14 mouse cellular contexts compared by ENCODE assay signal in the genomic region with DNA sequence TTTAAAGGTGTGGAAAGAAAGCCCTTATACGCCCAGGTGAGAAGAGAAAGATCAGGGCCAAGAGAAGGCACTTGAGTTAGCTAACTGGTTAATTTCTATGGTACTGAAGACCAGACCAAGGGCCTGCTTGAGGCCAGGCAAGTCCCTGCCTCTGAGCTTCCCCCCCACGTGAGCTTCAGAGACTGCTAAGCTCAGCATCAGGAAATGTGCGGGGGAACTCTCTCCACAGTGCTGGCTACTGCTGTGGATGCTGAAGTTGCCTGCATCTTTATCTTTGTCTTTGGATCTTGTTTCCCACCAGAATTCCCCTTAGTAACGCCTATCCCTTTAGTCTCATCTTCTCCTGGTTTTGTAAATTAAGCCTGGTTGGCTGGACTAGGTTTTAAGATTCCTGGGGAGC. TPM values are rescaled to one million over a fixed set of nuclear protein-coding genes. Genes with fewer than 3 reads are reported as not detected.
DNase-seq lines count a peak whose midpoint lies in the region; ATAC-seq and TF ChIP-seq lines count a peak whose summit lies in the region.
"Had no signal": no experiment of that assay in that cellular context is flagged by ENCODE, and none has a peak within 500 bp of the region (broad histone marks: within the 10 kb centered on the region; RNA-seq: fewer than 3 reads in every experiment).

No protein-coding gene starts in this region.

- DNase-seq in forebrain, postnatal 0 days, result no peak
- no peak for DNase-seq in forebrain, embryonic 10.5 days (ENCODE audit: extremely low spot score, low spot score)
- no peak for DNase-seq in heart, postnatal 0 days (ENCODE audit: low spot score)
- DNase-seq in heart, adult 9 months (ENCODE audit: low spot score in 2 of 2), result no peak
- peak; percentile 67 for DNase-seq in midbrain, embryonic 11.5 days (ENCODE audit: low spot score, missing footprints)
- DNase-seq in stomach, postnatal 0 days (ENCODE audit: low spot score), result peak; percentile 14
- DNase-seq in urinary bladder, adult 18-20 months (ENCODE audit: low spot score in 2 of 2), result no peak
- DNase-seq: gastrocnemius, postnatal 10 days; thymus, postnatal 4 days had no signal

- WGBS in forebrain, postnatal 0 days, result 69% methylated on average over 4 of the region's 4 CpGs
- WGBS in forebrain, embryonic 10.5 days, result 72% methylated on average over 4 of the region's 4 CpGs
- WGBS in heart, postnatal 0 days, result 54% methylated on average over 4 of the region's 4 CpGs
- 62% methylated on average over 4 of the region's 4 CpGs for WGBS in midbrain, embryonic 11.5 days
- 59% methylated on average over 4 of the region's 4 CpGs for WGBS in midbrain, embryonic 16.5 days
- 72% methylated on average over 4 of the region's 4 CpGs for WGBS in stomach, postnatal 0 days

- no peak for TF ChIP-seq EP300 in heart, postnatal 0 days (IDR thresholded peaks at IDR 0.05; ENCODE audit: low read depth)
- no peak for TF ChIP-seq EP300 in stomach, postnatal 0 days (optimal IDR thresholded peaks at IDR 0.05)

- peaks cover 24% of the 10 kb centered on the region for H3K36me3 ChIP-seq in forebrain, postnatal 0 days (ENCODE audit: insufficient read depth)
- peaks cover 88% of the 10 kb centered on the region for H3K36me3 ChIP-seq in forebrain, embryonic 10.5 days (replicated peaks)
- peaks cover 31% of the 10 kb centered on the region for H3K36me3 ChIP-seq in heart, postnatal 0 days (replicated peaks; ENCODE audit: control insufficient read depth, insufficient read depth, low read length)
- peaks cover 2% of the 10 kb centered on the region; the same call in 1 of the 2 replicates for H3K36me3 ChIP-seq in midbrain, embryonic 11.5 days (ENCODE audit: control insufficient read depth, insufficient read depth, low read length)
- peaks cover 9% of the 10 kb centered on the region for H3K36me3 ChIP-seq in midbrain, embryonic 16.5 days (ENCODE audit: control insufficient read depth, insufficient read depth, low read length)
- H3K36me3 ChIP-seq in stomach, postnatal 0 days (ENCODE audit: control insufficient read depth, insufficient read depth, low read length), result peaks cover 8% of the 10 kb centered on the region

- ATAC-seq in forebrain, postnatal 0 days, result no peak
- no peak for ATAC-seq in heart, postnatal 0 days (ENCODE audit: insufficient read depth, low read depth)
- no peak for ATAC-seq in midbrain, embryonic 11.5 days (ENCODE audit: low FRiP score)
- no peak for ATAC-seq in midbrain, embryonic 16.5 days
- no peak for ATAC-seq in stomach, postnatal 0 days (ENCODE audit: low FRiP score, low TSS enrichment)
- ATAC-seq: Patski had no signal

- H3K4me2 ChIP-seq in forebrain, postnatal 0 days (ENCODE audit: low read depth), result no peak overlapping the region
- no peak overlapping the region for H3K4me2 ChIP-seq in heart, postnatal 0 days (ENCODE audit: low read depth, low read length)
- no peak overlapping the region for H3K4me2 ChIP-seq in midbrain, embryonic 11.5 days
- no peak overlapping the region for H3K4me2 ChIP-seq in midbrain, embryonic 16.5 days (ENCODE audit: low read length)
- H3K4me2 ChIP-seq in stomach, postnatal 0 days (replicated peaks; ENCODE audit: low read depth), result no peak overlapping the region
- H3K4me2 ChIP-seq: forebrain, embryonic 12.5 days; kidney, embryonic 15.5 days; liver, embryonic 11.5 days had no signal

- no peak for TF ChIP-seq CTCF in forebrain, postnatal 0 days (IDR thresholded peaks at IDR 0.05; ENCODE audit: low read depth)
- TF ChIP-seq CTCF in heart, postnatal 0 days (IDR thresholded peaks at IDR 0.05; ENCODE audit: low read depth), result no peak
- TF ChIP-seq CTCF in stomach, postnatal 0 days (IDR thresholded peaks at IDR 0.05; ENCODE audit: low read depth), result no peak

- H3K4me1 ChIP-seq in forebrain, postnatal 0 days (ENCODE audit: insufficient read depth), result no peaks in the 10 kb centered on the region
- H3K4me1 ChIP-seq in forebrain, embryonic 10.5 days, result peaks cover 13% of the 10 kb centered on the region; the same call in 1 of the 2 replicates
- peaks cover 17% of the 10 kb centered on the region for H3K4me1 ChIP-seq in heart, postnatal 0 days (ENCODE audit: control insufficient read depth, insufficient read depth)
- 0 out of 2 replicates have a peak, but pooled peaks cover 4% of the 10 kb centered on the region for H3K4me1 ChIP-seq in midbrain, embryonic 11.5 days (ENCODE audit: control insufficient read depth, insufficient read depth, low read length)
- H3K4me1 ChIP-seq in midbrain, embryonic 16.5 days (ENCODE audit: control insufficient read depth, insufficient read depth, low read length), result no peaks in the 10 kb centered on the region; the same call in 1 of the 2 replicates
- no peaks in the 10 kb centered on the region for H3K4me1 ChIP-seq in stomach, postnatal 0 days (replicated peaks; ENCODE audit: control insufficient read depth, insufficient read depth)
- H3K4me1 ChIP-seq: kidney, embryonic 15.5 days had no signal

- 0 out of 2 replicates have a peak overlapping the region, but pooled peaks have one; percentile 10 for H3K9ac ChIP-seq in forebrain, postnatal 0 days
- no peak overlapping the region for H3K9ac ChIP-seq in heart, postnatal 0 days (replicated peaks; ENCODE audit: low read depth, low read length)
- no peak overlapping the region for H3K9ac ChIP-seq in midbrain, embryonic 11.5 days (ENCODE audit: low read length)
- no peak overlapping the region for H3K9ac ChIP-seq in midbrain, embryonic 16.5 days (ENCODE audit: low read depth, low read length)
- peak overlapping the region; percentile 38; the same call in 1 of the 2 replicates for H3K9ac ChIP-seq in stomach, postnatal 0 days (ENCODE audit: low read length)
- H3K9ac ChIP-seq: forebrain, embryonic 12.5 days; kidney, embryonic 15.5 days had no signal

- no peak overlapping the region for H3K4me3 ChIP-seq in forebrain, postnatal 0 days (ENCODE audit: low read depth, low read length)
- no peak overlapping the region for H3K4me3 ChIP-seq in forebrain, embryonic 10.5 days
- no peak overlapping the region for H3K4me3 ChIP-seq in heart, postnatal 0 days (ENCODE audit: low read depth, low read length)
- no peak overlapping the region for H3K4me3 ChIP-seq in midbrain, embryonic 11.5 days (ENCODE audit: low read depth, low read length)
- no peak overlapping the region for H3K4me3 ChIP-seq in midbrain, embryonic 16.5 days (ENCODE audit: low read depth, low read length)
- no peak overlapping the region for H3K4me3 ChIP-seq in stomach, postnatal 0 days (ENCODE audit: low read depth, low read length)
- H3K4me3 ChIP-seq: forebrain, embryonic 12.5 days; kidney, embryonic 15.5 days had no signal

- no peaks in the 10 kb centered on the region for H3K9me3 ChIP-seq in forebrain, postnatal 0 days (ENCODE audit: low read length)
- H3K9me3 ChIP-seq in forebrain, embryonic 10.5 days, result no peaks in the 10 kb centered on the region
- no peaks in the 10 kb centered on the region for H3K9me3 ChIP-seq in heart, postnatal 0 days (replicated peaks; ENCODE audit: control insufficient read depth, low read length)
- no peaks in the 10 kb centered on the region for H3K9me3 ChIP-seq in midbrain, embryonic 11.5 days (ENCODE audit: control insufficient read depth, low read length)
- no peaks in the 10 kb centered on the region for H3K9me3 ChIP-seq in midbrain, embryonic 16.5 days (replicated peaks; ENCODE audit: control insufficient read depth, low read length, poor library complexity, severe bottlenecking)
- H3K9me3 ChIP-seq in stomach, postnatal 0 days (ENCODE audit: control insufficient read depth, low read length), result no peaks in the 10 kb centered on the region
- H3K9me3 ChIP-seq: forebrain, embryonic 12.5 days; kidney, embryonic 15.5 days had no signal

- 0 out of 2 replicates have a peak overlapping the region, but pooled peaks have one; percentile 74 for H3K27ac ChIP-seq in forebrain, postnatal 0 days (ENCODE audit: low read depth, low read length)
- H3K27ac ChIP-seq in forebrain, embryonic 10.5 days, result no peak overlapping the region
- H3K27ac ChIP-seq in heart, postnatal 0 days (ENCODE audit: low read depth), result peak overlapping the region; percentile 75
- H3K27ac ChIP-seq in midbrain, embryonic 11.5 days (ENCODE audit: low read depth, low read length), result no peak overlapping the region
- no peak overlapping the region for H3K27ac ChIP-seq in midbrain, embryonic 16.5 days (ENCODE audit: low read length)
- H3K27ac ChIP-seq in stomach, postnatal 0 days (replicated peaks), result peak overlapping the region; percentile 77
- H3K27ac ChIP-seq: forebrain, embryonic 12.5 days; kidney, embryonic 15.5 days had no signal

- H3K27me3 ChIP-seq in forebrain, postnatal 0 days (ENCODE audit: insufficient read depth, low read length), result no peaks in the 10 kb centered on the region
- H3K27me3 ChIP-seq in forebrain, embryonic 10.5 days (ENCODE audit: poor library complexity, severe bottlenecking), result no peaks in the 10 kb centered on the region
- H3K27me3 ChIP-seq in heart, postnatal 0 days (ENCODE audit: control insufficient read depth, insufficient read depth, low read length), result no peaks in the 10 kb centered on the region
- no peaks in the 10 kb centered on the region for H3K27me3 ChIP-seq in midbrain, embryonic 11.5 days (ENCODE audit: control insufficient read depth, insufficient read depth, low read length)
- no peaks in the 10 kb centered on the region for H3K27me3 ChIP-seq in midbrain, embryonic 16.5 days (ENCODE audit: control insufficient read depth, insufficient read depth, low read depth, low read length)
- H3K27me3 ChIP-seq in stomach, postnatal 0 days (ENCODE audit: control insufficient read depth, insufficient read depth, low read length), result no peaks in the 10 kb centered on the region
- H3K27me3 ChIP-seq: forebrain, embryonic 12.5 days; kidney, embryonic 15.5 days; Patski had no signal

RNA-seq across cellular contexts. Expression of gene Wipf2, which starts 8.0 kb away (rescaled TPM):
- total RNA-seq in forebrain, postnatal 0 days (2014; rRNA removed), result 7.1 and 8.2 TPM in 2 replicates
- polyA plus RNA-seq in forebrain, postnatal 0 days (2015; fragmentation: Nextera tagmentation; extraction: Ambion mirVana), result 1.6 and 3.0 TPM in 2 replicates
- 4.5 and 4.7 TPM in 2 replicates for polyA plus RNA-seq in forebrain, embryonic 10.5 days (2016; fragmentation: Nextera tagmentation; extraction: Ambion mirVana)
- total RNA-seq in heart, postnatal 0 days (2014; rRNA removed; ENCODE audit: low replicate concordance), result 3.4 and 6.2 TPM in 2 replicates
- polyA plus RNA-seq in heart, postnatal 0 days (2015; fragmentation: Nextera tagmentation; extraction: Ambion mirVana), result 1.5 and 1.8 TPM in 2 replicates
- 4.4 and 5.9 TPM in 2 replicates for polyA plus RNA-seq in midbrain, embryonic 11.5 days (2014; fragmentation: Nextera tagmentation; extraction: Ambion mirVana)
- 4.5 and 4.7 TPM in 2 replicates for polyA plus RNA-seq in midbrain, embryonic 16.5 days (2015; fragmentation: Nextera tagmentation; extraction: Ambion mirVana)
- 4.9 and 5.3 TPM in 2 replicates for polyA plus RNA-seq in stomach, postnatal 0 days (2015; fragmentation: Nextera tagmentation; extraction: Ambion mirVana)

RNA-seq across cellular contexts. Expression of gene Rapgefl1, which starts 34.8 kb away (rescaled TPM):
- 28.7 TPM in 2 replicates for total RNA-seq in forebrain, postnatal 0 days (2014; rRNA removed)
- polyA plus RNA-seq in forebrain, postnatal 0 days (2015; fragmentation: Nextera tagmentation; extraction: Ambion mirVana), result 5.6 and 9.8 TPM in 2 replicates
- 1.00 and 1.2 TPM in 2 replicates for polyA plus RNA-seq in forebrain, embryonic 10.5 days (2016; fragmentation: Nextera tagmentation; extraction: Ambion mirVana)
- total RNA-seq in heart, postnatal 0 days (2014; rRNA removed; ENCODE audit: low replicate concordance), result 0.77 and 0.80 TPM in 2 replicates
- 0.41 and 0.55 TPM in 2 replicates for polyA plus RNA-seq in heart, postnatal 0 days (2015; fragmentation: Nextera tagmentation; extraction: Ambion mirVana)
- 1.6 and 1.8 TPM in 2 replicates for polyA plus RNA-seq in midbrain, embryonic 11.5 days (2014; fragmentation: Nextera tagmentation; extraction: Ambion mirVana)
- polyA plus RNA-seq in midbrain, embryonic 16.5 days (2015; fragmentation: Nextera tagmentation; extraction: Ambion mirVana), result 9.6 and 10.6 TPM in 2 replicates
- 6.9 and 7.7 TPM in 2 replicates for polyA plus RNA-seq in stomach, postnatal 0 days (2015; fragmentation: Nextera tagmentation; extraction: Ambion mirVana)

RNA-seq across cellular contexts. Expression of gene Cdc6, which starts 36.2 kb away (rescaled TPM):
- 2.2 and 2.3 TPM in 2 replicates for total RNA-seq in forebrain, postnatal 0 days (2014; rRNA removed)
- polyA plus RNA-seq in forebrain, postnatal 0 days (2015; fragmentation: Nextera tagmentation; extraction: Ambion mirVana), result 1.3 and 1.7 TPM in 2 replicates
- polyA plus RNA-seq in forebrain, embryonic 10.5 days (2016; fragmentation: Nextera tagmentation; extraction: Ambion mirVana), result 68.7 and 75.8 TPM in 2 replicates
- total RNA-seq in heart, postnatal 0 days (2014; rRNA removed; ENCODE audit: low replicate concordance), result 1.4 and 2.2 TPM in 2 replicates
- 4.2 and 4.5 TPM in 2 replicates for polyA plus RNA-seq in heart, postnatal 0 days (2015; fragmentation: Nextera tagmentation; extraction: Ambion mirVana)
- 44.3 and 45.0 TPM in 2 replicates for polyA plus RNA-seq in midbrain, embryonic 11.5 days (2014; fragmentation: Nextera tagmentation; extraction: Ambion mirVana)
- polyA plus RNA-seq in midbrain, embryonic 16.5 days (2015; fragmentation: Nextera tagmentation; extraction: Ambion mirVana), result 2.4 TPM in 2 replicates
- polyA plus RNA-seq in stomach, postnatal 0 days (2015; fragmentation: Nextera tagmentation; extraction: Ambion mirVana), result 6.6 and 7.0 TPM in 2 replicates

RNA-seq across cellular contexts. Expression of gene Rara, which starts 56.2 kb away (rescaled TPM):
- 11.6 and 15.2 TPM in 2 replicates for total RNA-seq in forebrain, postnatal 0 days (2014; rRNA removed)
- polyA plus RNA-seq in forebrain, postnatal 0 days (2015; fragmentation: Nextera tagmentation; extraction: Ambion mirVana), result 9.5 and 10.7 TPM in 2 replicates
- polyA plus RNA-seq in forebrain, embryonic 10.5 days (2016; fragmentation: Nextera tagmentation; extraction: Ambion mirVana), result 16.9 and 19.3 TPM in 2 replicates
- total RNA-seq in heart, postnatal 0 days (2014; rRNA removed; ENCODE audit: low replicate concordance), result 24.0 and 36.2 TPM in 2 replicates
- polyA plus RNA-seq in heart, postnatal 0 days (2015; fragmentation: Nextera tagmentation; extraction: Ambion mirVana), result 14.7 and 15.8 TPM in 2 replicates
- 13.2 and 14.8 TPM in 2 replicates for polyA plus RNA-seq in midbrain, embryonic 11.5 days (2014; fragmentation: Nextera tagmentation; extraction: Ambion mirVana)
- polyA plus RNA-seq in midbrain, embryonic 16.5 days (2015; fragmentation: Nextera tagmentation; extraction: Ambion mirVana), result 9.5 and 9.6 TPM in 2 replicates
- 20.1 and 25.9 TPM in 2 replicates for polyA plus RNA-seq in stomach, postnatal 0 days (2015; fragmentation: Nextera tagmentation; extraction: Ambion mirVana)

Comparison
In these comparisons a context has a peak if more than half of its experiments do, and no peak if none do; other contexts are left out.
1. H3K27ac ChIP-seq: peak in forebrain, postnatal 0 days (single experiment), heart, postnatal 0 days (single experiment) and stomach, postnatal 0 days (single experiment); none in forebrain, embryonic 10.5 days (single experiment), midbrain, embryonic 11.5 days (single experiment) and midbrain, embryonic 16.5 days (single experiment).
2. DNase-seq: peak in midbrain, embryonic 11.5 days (single experiment) and stomach, postnatal 0 days (single experiment); none in forebrain, postnatal 0 days (single experiment), forebrain, embryonic 10.5 days (single experiment), heart, postnatal 0 days (single experiment), heart, adult 9 months (0 of 2) and urinary bladder, adult 18-20 months (0 of 2).
3. H3K9ac ChIP-seq: peak in forebrain, postnatal 0 days (single experiment) and stomach, postnatal 0 days (single experiment); none in heart, postnatal 0 days (single experiment), midbrain, embryonic 11.5 days (single experiment) and midbrain, embryonic 16.5 days (single experiment).